Mouse (Mus musculus): ENCODE results near the gene Sash3.
A peak's percentile ranks its signal among the peaks of the same experiment; 100 is the strongest.

The Sash3 gene

GRCm38 (mm10) chrX:48146262-48146661 lies at the start of gene Sash3:
TSS of gene Sash3 (plus strand) at chrX:48146436.
- no peak for DNase-seq (ENCODE audit: low spot score in 2 of 2)

GRCm38 (mm10) chrX:48096580-48096979 lies 49.7 kb upstream of the Sash3 start:
- no peak for DNase-seq (ENCODE audit: low spot score in 2 of 2)

- no peak for DNase-seq (ENCODE audit: low spot score in 2 of 2)
Observed at GRCm38 (mm10) chrX:48098470-48099129, 47.6 kb upstream of the Sash3 start.

- no peak for DNase-seq (ENCODE audit: low spot score in 2 of 2)
Observed at GRCm38 (mm10) chrX:48099871-48100270, 46.4 kb upstream of the Sash3 start.

- no peak for DNase-seq (ENCODE audit: low spot score in 2 of 2)
Observed at GRCm38 (mm10) chrX:48103256-48103655, 43.0 kb upstream of the Sash3 start.

GRCm38 (mm10) chrX:48104736-48105441 lies 41.3 kb upstream of the Sash3 start:
- DNase-seq (ENCODE audit: low spot score in 2 of 2) = no peak

- DNase-seq (ENCODE audit: low spot score in 2 of 2) = no peak
Observed at GRCm38 (mm10) chrX:48106226-48106625, 40.0 kb upstream of the Sash3 start.

- no peak for DNase-seq (ENCODE audit: low spot score in 2 of 2)
Observed at GRCm38 (mm10) chrX:48108394-48109315, 37.6 kb upstream of the Sash3 start, which contains the start of gene Xpnpep2. TSS of gene Xpnpep2 (plus strand) at chrX:48108725.

GRCm38 (mm10) chrX:48109316-48109655 lies 37.0 kb upstream of the Sash3 start:
- no peak for DNase-seq (ENCODE audit: low spot score in 2 of 2)

- DNase-seq (ENCODE audit: low spot score in 2 of 2) = no peak
Observed at GRCm38 (mm10) chrX:48119294-48119693, 26.9 kb upstream of the Sash3 start.

- peak in 1 of 2 experiments; percentile 54 for DNase-seq (ENCODE audit: low spot score in 2 of 2)
Observed at GRCm38 (mm10) chrX:48124132-48125071, 21.8 kb upstream of the Sash3 start.

GRCm38 (mm10) chrX:48126903-48127476 lies 19.2 kb upstream of the Sash3 start:
- no peak for DNase-seq (ENCODE audit: low spot score in 2 of 2)

GRCm38 (mm10) chrX:48127502-48128218 lies 18.6 kb upstream of the Sash3 start:
- no peak for DNase-seq (ENCODE audit: low spot score in 2 of 2)

GRCm38 (mm10) chrX:48129167-48129566 lies 17.1 kb upstream of the Sash3 start:
- no peak for DNase-seq (ENCODE audit: low spot score in 2 of 2)

- no peak for DNase-seq (ENCODE audit: low spot score in 2 of 2)
Observed at GRCm38 (mm10) chrX:48136935-48137334, 9.3 kb upstream of the Sash3 start.

GRCm38 (mm10) chrX:48138011-48138410 lies 8.2 kb upstream of the Sash3 start:
- peak in 1 of 2 experiments; percentile 27 for DNase-seq (ENCODE audit: low spot score in 2 of 2)

- no peak for DNase-seq (ENCODE audit: low spot score in 2 of 2)
Observed at GRCm38 (mm10) chrX:48138539-48139275, 7.5 kb upstream of the Sash3 start.

GRCm38 (mm10) chrX:48139368-48140285 lies 6.6 kb upstream of the Sash3 start:
- DNase-seq (ENCODE audit: low spot score in 2 of 2) = no peak

Measured in urinary bladder, postnatal 36 days (tissue).